Mouse (Mus musculus): ENCODE measurements around the gene Ggact.

Gene Ggact

DNA sequence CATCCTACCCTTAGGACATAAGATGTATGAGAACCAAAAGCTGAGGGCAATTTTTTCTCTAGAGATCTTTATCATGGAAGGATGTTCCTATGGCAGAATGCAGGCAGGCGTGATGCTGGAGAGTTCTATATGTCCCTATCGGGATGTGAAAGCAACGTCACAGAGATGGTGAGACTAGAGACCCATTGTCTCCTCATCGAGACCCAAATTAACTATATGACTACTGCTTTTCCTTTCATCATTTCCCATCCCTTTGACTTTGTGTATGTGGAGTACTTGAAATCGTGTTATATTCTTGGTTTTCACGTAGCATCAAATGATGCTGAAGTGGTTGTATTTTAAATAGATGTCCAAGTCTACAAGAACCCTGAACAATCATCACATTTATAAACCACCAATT lies at the start of gene Ggact:
Gene Ggact (minus strand): TSS at position 101 of the 400 bp plus-strand sequence.
- in situ Hi-C loops (cut with MboI; ENCODE audit: unreplicated experiment in 2 of 2): loop anchor here (10.0 to 25.0 kb wide), 2 partner anchors 849 to 1051 kb away; no protein-coding TSS in a partner anchor

- in situ Hi-C loops (cut with MboI; ENCODE audit: unreplicated experiment in 2 of 2): no loop called here
These were observed 44.4 kb upstream of the Ggact start for GRCm38 (mm10) chr14:122957941-122958340.

DNA sequence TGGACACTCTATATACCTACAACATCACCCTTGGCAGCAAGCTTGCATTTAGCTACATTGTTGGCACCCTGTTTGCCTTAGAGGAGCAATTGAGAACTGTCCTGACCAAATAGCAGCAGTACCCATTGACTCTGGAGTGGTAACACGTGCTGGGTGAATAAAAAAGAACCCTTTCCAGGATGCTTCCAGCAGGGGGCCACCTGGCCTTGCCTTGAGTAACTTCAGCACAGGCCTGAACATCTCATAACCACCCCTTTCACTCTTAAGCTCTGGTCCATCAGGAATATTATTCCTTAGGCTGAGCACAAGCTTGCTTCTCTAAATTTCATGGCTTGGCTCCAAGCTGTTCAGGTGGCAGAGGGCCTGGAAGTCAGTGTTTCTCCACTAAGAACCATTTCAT lies 39.8 kb upstream of the Ggact start:
- in situ Hi-C loops (cut with MboI; ENCODE audit: unreplicated experiment in 2 of 2): loop anchor here in 1 of 2 experiments (5.0 kb wide), 1 partner anchor 359 kb away; no protein-coding TSS in a partner anchor

GRCm38 (mm10) chr14:122952556-122952955 lies 39.0 kb upstream of the Ggact start:
- in situ Hi-C loops (cut with MboI; ENCODE audit: unreplicated experiment in 2 of 2): loop anchor here in 1 of 2 experiments (5.0 kb wide), 1 partner anchor 360 kb away; no protein-coding TSS in a partner anchor

DNA sequence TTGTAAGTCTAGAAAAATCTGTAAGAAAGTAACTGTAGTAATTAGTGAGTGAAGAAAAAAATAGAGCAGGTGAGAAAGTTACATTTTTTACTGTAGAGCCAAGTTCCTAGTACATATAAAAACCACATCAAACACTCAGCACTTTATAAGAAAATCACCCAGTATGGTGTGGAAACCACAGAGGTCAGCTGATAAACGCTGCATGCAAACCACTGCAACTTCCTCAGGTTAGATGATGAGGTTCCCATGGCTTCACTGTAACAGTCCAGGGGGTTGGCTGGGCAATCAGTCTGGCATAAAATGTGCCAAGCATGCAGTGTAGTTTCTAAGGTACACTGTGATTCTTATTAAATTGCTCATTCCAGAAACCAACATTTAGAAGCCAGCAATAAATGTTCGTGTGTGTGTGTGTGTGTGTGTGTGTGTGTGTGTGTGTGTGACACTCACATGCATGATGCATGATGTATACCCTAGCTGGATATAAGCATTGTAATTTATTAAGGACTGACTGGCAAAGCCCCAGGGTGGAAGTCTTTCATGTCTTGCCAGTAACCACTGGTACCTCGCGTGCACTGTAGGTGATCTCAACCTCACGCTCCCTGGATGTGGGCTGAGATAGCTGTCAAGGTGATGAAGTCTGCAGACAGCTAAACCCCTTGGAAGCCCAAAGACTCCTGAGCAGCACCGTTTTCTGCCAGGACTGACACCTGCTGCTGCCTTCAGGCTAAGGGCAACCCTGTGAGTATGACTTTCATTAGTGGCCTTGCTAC lies 38.3 kb upstream of the Ggact start:
- in situ Hi-C loops (cut with MboI; ENCODE audit: unreplicated experiment in 2 of 2): loop anchor here in 1 of 2 experiments (5.0 kb wide), 1 partner anchor 360 kb away; no protein-coding TSS in a partner anchor

- in situ Hi-C loops (cut with MboI; ENCODE audit: unreplicated experiment in 2 of 2): loop anchor here in 1 of 2 experiments (5.0 kb wide), 1 partner anchor 361 kb away; no protein-coding TSS in a partner anchor
These were observed 37.4 kb upstream of the Ggact start for GRCm38 (mm10) chr14:122950915-122951314.

DNA sequence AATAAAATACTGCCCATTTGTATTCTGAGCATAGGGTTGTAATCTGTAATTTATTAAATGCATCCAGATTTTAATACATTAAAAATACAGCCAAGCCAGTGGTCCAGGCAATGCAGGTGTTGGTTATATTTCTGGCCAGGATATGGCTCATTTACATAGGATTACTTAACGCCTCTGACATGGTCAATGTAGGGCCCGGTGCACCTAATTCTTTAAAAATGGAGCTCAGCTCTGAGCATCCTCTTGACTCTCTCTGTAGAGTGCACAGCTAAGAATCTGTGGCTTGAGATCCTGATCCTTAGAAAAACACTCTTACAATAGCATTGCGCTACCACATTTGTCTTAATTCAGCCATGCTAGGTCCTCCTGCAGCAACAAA lies 29.9 kb upstream of the Ggact start:
- in situ Hi-C loops (cut with MboI; ENCODE audit: unreplicated experiment in 2 of 2): no loop called here

- in situ Hi-C loops (cut with MboI; ENCODE audit: unreplicated experiment in 2 of 2): no loop called here
These were observed 29.4 kb upstream of the Ggact start for GRCm38 (mm10) chr14:122942757-122943474.

GRCm38 (mm10) chr14:122936460-122936859 lies 22.9 kb upstream of the Ggact start:
- in situ Hi-C loops (cut with MboI; ENCODE audit: unreplicated experiment in 2 of 2): no loop called here

DNA sequence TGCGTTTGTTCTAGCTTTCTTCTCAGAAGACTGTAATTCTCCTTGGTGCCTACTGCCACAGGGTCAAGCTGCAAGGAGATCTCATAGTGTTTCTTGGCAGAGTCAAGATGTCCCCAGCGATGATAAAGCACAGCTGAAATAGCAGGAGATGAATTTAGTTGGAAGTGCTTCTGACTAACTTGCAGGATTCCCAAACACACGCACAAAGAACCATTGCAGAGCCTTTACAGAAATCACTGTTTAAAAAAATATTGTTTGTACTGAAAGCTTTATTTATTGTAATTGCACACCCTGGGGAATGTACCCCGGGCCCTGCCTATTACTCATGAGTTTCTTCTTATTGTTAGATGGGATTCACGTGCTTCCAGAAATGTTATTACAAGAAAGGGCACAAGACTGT lies 6.5 kb upstream of the Ggact start:
- in situ Hi-C loops (cut with MboI; ENCODE audit: unreplicated experiment in 2 of 2): loop anchor here in 1 of 2 experiments (25.0 kb wide), 1 partner anchor 1058 kb away; no protein-coding TSS in a partner anchor

GRCm38 (mm10) chr14:122917676-122918075 lies 4.1 kb upstream of the Ggact start:
- in situ Hi-C loops (cut with MboI; ENCODE audit: unreplicated experiment in 2 of 2): loop anchor here (5.0 to 25.0 kb wide), 3 partner anchors 70 to 1055 kb away; no protein-coding TSS in a partner anchor

GRCm38 (mm10) chr14:122912812-122913498 lies 602 bp downstream of the Ggact start:
- in situ Hi-C loops (cut with MboI; ENCODE audit: unreplicated experiment in 2 of 2): loop anchor here (10.0 to 25.0 kb wide), 2 partner anchors 848 to 1051 kb away; no protein-coding TSS in a partner anchor

- in situ Hi-C loops (cut with MboI; ENCODE audit: unreplicated experiment in 2 of 2): loop anchor here (10.0 to 25.0 kb wide), 2 partner anchors 847 to 1050 kb away; no protein-coding TSS in a partner anchor
These were observed 1.4 kb downstream of the Ggact start for GRCm38 (mm10) chr14:122912137-122912536.

DNA sequence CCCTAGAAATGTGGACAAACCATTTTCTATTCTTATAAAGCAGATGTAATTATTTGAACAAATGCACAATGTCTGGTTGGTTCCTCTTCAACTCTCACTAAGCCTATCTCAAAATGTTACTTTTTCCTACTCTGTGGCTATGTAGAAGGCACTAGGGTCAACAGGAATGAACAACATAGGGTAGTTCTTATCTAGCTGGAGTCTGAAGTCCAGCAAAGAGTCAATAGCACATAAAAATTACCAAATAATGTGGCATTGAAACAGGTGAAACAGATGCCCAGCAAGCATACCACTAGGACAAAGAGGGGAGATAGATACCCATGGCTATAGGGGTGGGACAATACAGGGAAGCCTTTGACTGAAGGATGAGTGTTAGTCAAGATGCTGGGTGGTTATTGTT lies 2.3 kb downstream of the Ggact start:
- in situ Hi-C loops (cut with MboI; ENCODE audit: unreplicated experiment in 2 of 2): loop anchor here (10.0 to 25.0 kb wide), 2 partner anchors 846 to 1049 kb away; no protein-coding TSS in a partner anchor

DNA sequence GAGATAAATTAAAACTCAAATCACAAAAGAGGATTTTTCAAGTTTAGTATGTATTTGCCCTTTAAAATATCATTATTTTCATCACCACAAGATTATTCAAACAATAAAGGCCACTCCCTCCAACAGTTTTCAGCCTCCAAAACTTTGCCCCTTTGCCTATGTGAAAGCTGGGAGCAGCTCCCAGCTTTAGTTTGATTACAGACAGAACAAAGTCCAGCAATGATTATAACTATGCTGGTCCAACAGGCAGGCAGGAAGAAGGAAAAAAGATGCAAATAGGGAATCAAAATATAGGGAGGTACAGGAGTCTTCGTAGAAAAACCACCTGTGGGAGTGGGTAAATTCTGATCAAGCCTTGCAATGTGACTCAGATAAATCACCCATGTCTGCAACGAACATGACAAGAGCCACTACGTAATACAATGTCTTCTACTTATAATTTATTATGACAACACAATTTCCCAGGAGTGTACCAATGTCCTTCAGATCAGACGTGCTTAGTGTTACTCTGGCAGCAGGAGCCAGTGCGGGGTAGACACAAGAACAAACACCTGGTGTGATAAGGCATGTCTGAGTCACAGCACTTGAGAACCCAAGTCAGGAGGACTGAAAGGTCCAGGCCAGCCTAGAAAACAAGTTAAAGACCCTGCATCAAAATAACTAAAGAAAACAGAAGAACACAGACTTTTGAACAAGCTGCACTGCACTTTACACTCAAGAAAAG lies 4.0 kb downstream of the Ggact start:
- in situ Hi-C loops (cut with MboI; ENCODE audit: unreplicated experiment in 2 of 2): loop anchor here (10.0 to 25.0 kb wide), 2 partner anchors 845 to 1047 kb away; no protein-coding TSS in a partner anchor

GRCm38 (mm10) chr14:122908075-122908474 lies 5.5 kb downstream of the Ggact start:
- in situ Hi-C loops (cut with MboI; ENCODE audit: unreplicated experiment in 2 of 2): loop anchor here in 1 of 2 experiments (25.0 kb wide), 1 partner anchor 1046 kb away; no protein-coding TSS in a partner anchor

- in situ Hi-C loops (cut with MboI; ENCODE audit: unreplicated experiment in 2 of 2): loop anchor here in 1 of 2 experiments (25.0 kb wide), 1 partner anchor 1043 kb away; no protein-coding TSS in a partner anchor
These were observed 8.6 kb downstream of the Ggact start for GRCm38 (mm10) chr14:122905007-122905406.

DNA sequence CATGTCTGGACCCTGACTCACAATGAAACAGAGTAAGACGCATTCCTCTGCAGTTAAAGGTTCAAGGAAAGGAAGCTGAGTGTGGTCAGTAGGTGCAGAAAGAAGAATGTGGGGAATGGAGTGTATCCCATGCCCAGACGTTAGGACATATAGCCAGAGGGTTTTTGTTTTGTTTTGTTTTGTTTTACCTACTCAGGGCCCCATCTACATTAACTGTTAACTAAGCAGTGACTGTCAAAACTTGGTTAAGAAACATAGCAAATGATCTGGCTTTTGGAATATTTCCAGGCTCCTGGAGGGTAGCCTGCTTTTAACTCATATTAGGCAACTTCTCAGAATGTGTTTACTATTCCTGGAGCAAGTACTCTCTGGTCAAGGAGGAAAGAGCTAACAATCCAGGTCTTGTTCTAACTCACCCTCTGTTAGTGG lies 9.6 kb downstream of the Ggact start:
- in situ Hi-C loops (cut with MboI; ENCODE audit: unreplicated experiment in 2 of 2): loop anchor here in 1 of 2 experiments (25.0 kb wide), 1 partner anchor 1042 kb away; no protein-coding TSS in a partner anchor

DNA sequence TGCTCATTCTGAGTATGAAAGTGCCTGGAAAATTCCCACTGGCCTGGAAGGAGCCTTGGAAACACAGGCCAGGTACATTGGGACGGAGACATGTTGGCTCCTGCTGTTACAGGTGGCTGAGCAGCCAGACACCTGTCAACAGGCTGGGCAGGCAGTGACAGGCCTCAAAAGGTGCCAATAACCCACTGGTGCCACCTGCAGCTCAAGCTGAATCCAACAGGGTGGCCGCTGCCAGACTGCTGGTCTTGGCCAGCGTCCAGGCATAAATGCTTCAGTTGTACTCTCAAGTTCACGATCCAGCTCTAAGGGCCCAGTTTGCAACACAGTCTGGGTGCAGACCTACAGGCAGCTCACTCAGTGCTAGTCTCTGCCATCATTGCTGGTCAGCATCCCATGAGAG lies 10.7 kb downstream of the Ggact start:
- in situ Hi-C loops (cut with MboI; ENCODE audit: unreplicated experiment in 2 of 2): loop anchor here in 1 of 2 experiments (25.0 kb wide), 1 partner anchor 1041 kb away; no protein-coding TSS in a partner anchor

All from v-Abl transformed pro-B cells (cell line).